Mouse (Mus musculus): ENCODE measurements around the gene Il17a.

GRCm38 (mm10) chr1:20736572-20736971 is 5.9 kb downstream of the Il17a start:
- TF ChIP-seq CTCF (IDR thresholded peaks at IDR 0.05; ENCODE audit: insufficient read depth, low read depth, low read length): no peak
- no peak for TF ChIP-seq POLR2A (IDR thresholded peaks at IDR 0.05; ENCODE audit: insufficient read depth, low read depth, low read length)
